7 mouse cellular contexts compared by ENCODE assay signal in genomic region chr6:7004005-7004404, GRCm38 (mm10). TPM values are rescaled to one million over a fixed set of nuclear protein-coding genes. Genes with fewer than 3 reads are reported as not detected.
DNase-seq lines count a peak whose midpoint lies in the region; ATAC-seq and TF ChIP-seq lines count a peak whose summit lies in the region.

No protein-coding gene starts in this region.

- no peaks in the 10 kb centered on the region for H3K9me3 ChIP-seq in ES-E14 (ENCODE audit: control insufficient read depth, insufficient read depth, low read depth, low read length)

- H3K4me1 ChIP-seq in ES-E14 (ENCODE audit: control insufficient read depth in 2 of 2, insufficient read depth in 2 of 2, low read length in 2 of 2, poor library complexity in 1 of 2), result no peaks in the 10 kb centered on the region

- H3K4me3 ChIP-seq in ES-E14 (ENCODE audit: insufficient read depth in 1 of 2, low read depth in 1 of 2, low read length in 2 of 2, poor library complexity in 1 of 2, severe bottlenecking in 1 of 2), result no peak overlapping the region

- in situ Hi-C loops in ES-E14 (cut with MboI; ENCODE audit: low sequenced_read_pairs in 2 of 2, unreplicated experiment in 2 of 2), result no loop called here

- no peak overlapping the region for H3K27ac ChIP-seq in ES-E14 (ENCODE audit: insufficient read depth, low read depth, low read length, poor library complexity, severe bottlenecking)

- ATAC-seq in megakaryocyte-erythroid progenitor cell, adult 5-6 weeks (replicated peaks; ENCODE audit: low FRiP score, low TSS enrichment, poor library complexity, severe bottlenecking), result peak; percentile 61; the same call in 1 of the 2 replicates

- H3K9ac ChIP-seq in ES-E14 (ENCODE audit: insufficient read depth, low read depth, low read length, poor library complexity, severe bottlenecking), result no peak overlapping the region

- peak; percentile 6 to 9 for DNase-seq in kidney, postnatal 36 days
- no peak for DNase-seq in kidney, postnatal 25 days
- peak; percentile 31 for DNase-seq in ES-E14 (ENCODE audit: low read depth, low spot score)
- DNase-seq in brain, adult 2 months (ENCODE audit: low read depth, low spot score), result peak; percentile 33
- no peak for DNase-seq in right cerebral cortex, postnatal 25 days
- no peak for DNase-seq in lung, adult 18-20 months

- no peaks in the 10 kb centered on the region for H3K36me3 ChIP-seq in ES-E14 (ENCODE audit: control insufficient read depth, insufficient read depth, low read length, poor library complexity, severe bottlenecking)

TF ChIP-seq in ES-E14, 5 proteins besides CTCF, POLR2A, EP300 and RAD21:
- TF ChIP-seq CHD2 (IDR thresholded peaks at IDR 0.05; ENCODE audit: low read depth, low read length) (no peak), ZNF384 (IDR thresholded peaks at IDR 0.05; ENCODE audit: low read depth, low read length) (no peak), MAFK (IDR thresholded peaks at IDR 0.05; ENCODE audit: insufficient read depth, low read depth, low read length) (no peak), HCFC1 (IDR thresholded peaks at IDR 0.05; ENCODE audit: borderline replicate concordance, insufficient read depth, low read length) (no peak), ZC3H11A (IDR thresholded peaks at IDR 0.05; ENCODE audit: borderline replicate concordance, low read depth, low read length) (0 out of 2 replicates have a peak, but pooled peaks have one; percentile 24)

RNA-seq across cellular contexts. Expression of gene Sdhaf3, which starts 48.2 kb away (rescaled TPM):
- 2.6 and 3.3 TPM in 2 replicates for total RNA-seq in ES-E14 (2012; rRNA removed)
- 3.0 and 9.1 TPM in 2 replicates for total RNA-seq in megakaryocyte-erythroid progenitor cell, adult 5-6 weeks (2014; fragmentation: Nextera tagmentation)
- total RNA-seq in megakaryocyte-erythroid progenitor cell, adult 5-6 weeks (2017), result 2.8 and 4.7 TPM in 2 replicates

Comparison
In these comparisons a context has a peak if more than half of its experiments do, and no peak if none do; other contexts are left out.
1. DNase-seq: peak in kidney, postnatal 36 days (2 of 2), ES-E14 (single experiment) and brain, adult 2 months (single experiment); none in kidney, postnatal 25 days (0 of 2), right cerebral cortex, postnatal 25 days (single experiment) and lung, adult 18-20 months (0 of 2).